Mouse (Mus musculus) embryonic facial prominence, embryonic 14.5 days (tissue): ENCODE results near the gene Gm45623. TPM values are rescaled to one million over a fixed set of nuclear protein-coding genes. Genes with fewer than 3 reads are reported as not detected.

ENCODE experiments used
- ATAC-seq: fragments of 200-750 bp; cut with Nextera tagmentation; 2 replicates; pipeline ENCODE4 v1.8.0; 2017; ENCODE audit warnings: low read depth, moderate number of reproducible peaks, moderate TSS enrichment
- DNase-seq: peaks from one replicate; pipeline ENCODE4 v3.0.0-alpha.2; 2015; ENCODE audit warnings: low spot score
- H3K27ac ChIP-seq: fragments of 300-500 bp; sonication (generic); replicated peaks from 2 replicates; pipeline ENCODE4 v1.5.1; 2014; ENCODE audit warnings: low read depth, mild to moderate bottlenecking, low read length, moderate library complexity
- H3K27me3 ChIP-seq: fragments of 300-500 bp; sonication (generic); replicated peaks from 2 replicates; pipeline ENCODE4 v1.6.1; 2014; ENCODE audit warnings: low read length; ENCODE audit not compliant: control insufficient read depth, insufficient read depth
- H3K36me3 ChIP-seq: fragments of 300-500 bp; sonication (generic); 2 replicates; pipeline ENCODE4 v1.6.1; 2014; ENCODE audit warnings: low read length, mixed read lengths; ENCODE audit not compliant: control insufficient read depth, insufficient read depth
- H3K4me1 ChIP-seq: fragments of 300-500 bp; sonication (generic); 2 replicates; pipeline ENCODE4 v1.6.1; 2014; ENCODE audit warnings: antibody characterized with exemption, low read length; ENCODE audit not compliant: control insufficient read depth, insufficient read depth
- H3K4me2 ChIP-seq: fragments of 300-500 bp; sonication (generic); 2 replicates; pipeline ENCODE4 v1.6.1; 2014; ENCODE audit warnings: low read depth, mild to moderate bottlenecking, low read length, moderate library complexity, mixed read lengths
- H3K4me3 ChIP-seq: fragments of 300-500 bp; sonication (generic); 2 replicates; pipeline ENCODE4 v1.5.1; 2014; ENCODE audit warnings: low read depth, mild to moderate bottlenecking, low read length
- H3K9ac ChIP-seq: fragments of 300-500 bp; sonication (generic); 2 replicates; pipeline ENCODE4 v1.6.1; 2014; ENCODE audit warnings: low read depth, mild to moderate bottlenecking, low read length, moderate library complexity, mixed read lengths
- H3K9me3 ChIP-seq: fragments of 300-500 bp; sonication (generic); 2 replicates; pipeline ENCODE4 v1.6.1; 2016; ENCODE audit warnings: low read length; ENCODE audit not compliant: control insufficient read depth
- WGBS: fragments of 180-500 bp; shearing (Covaris S2); extraction: QIAGEN DNeasy Blood & Tissue Kit; methylation state at CpG from one replicate; pipeline ENCODE4 v1.1.7; 2014; 5-methylcytosine and 5-hydroxymethylcytosine counted together
- polyA plus RNA-seq: library from polyadenylated mRNA; unstranded; fragments of >200 nt; fragmentation: Nextera tagmentation; extraction: Ambion mirVana; gene quantifications from 2 replicates; pipeline ENCODE4 v1.2.1, GENCODE M21; 2014

Gene Gm45623
- polyA plus RNA-seq, 1 experiment from 2014 or later: 0.49 TPM

- Histone ChIP-seq H3K9ac (no peak overlapping the region), H3K27me3 (no peaks in the 10 kb centered on the region), H3K4me1 (no peaks in the 10 kb centered on the region), H3K9me3 (no peaks in the 10 kb centered on the region), H3K4me3 (no peak overlapping the region), H3K27ac (no peak overlapping the region), H3K36me3 (peaks cover 97% of the 10 kb centered on the region), H3K4me2 (no peak overlapping the region)
- ATAC-seq: no peak
- DNase-seq: no peak
- WGBS: 90% methylated on average over 7 of the region's 7 CpGs
Measured at GRCm38 (mm10) chr13:56729046-56729445, 24.6 kb downstream of the Gm45623 start.

- Histone ChIP-seq H3K36me3 (peaks cover 84% of the 10 kb centered on the region), H3K27ac (no peak overlapping the region), H3K4me1 (no peaks in the 10 kb centered on the region), H3K4me3 (no peak overlapping the region), H3K4me2 (no peak overlapping the region), H3K9me3 (no peaks in the 10 kb centered on the region), H3K27me3 (no peaks in the 10 kb centered on the region), H3K9ac (no peak overlapping the region)
- 90% methylated on average over 4 of the region's 4 CpGs for WGBS
- no peak for ATAC-seq
- no peak for DNase-seq
Measured at GRCm38 (mm10) chr13:56726551-56726950, 27.1 kb downstream of the Gm45623 start.

DNA sequence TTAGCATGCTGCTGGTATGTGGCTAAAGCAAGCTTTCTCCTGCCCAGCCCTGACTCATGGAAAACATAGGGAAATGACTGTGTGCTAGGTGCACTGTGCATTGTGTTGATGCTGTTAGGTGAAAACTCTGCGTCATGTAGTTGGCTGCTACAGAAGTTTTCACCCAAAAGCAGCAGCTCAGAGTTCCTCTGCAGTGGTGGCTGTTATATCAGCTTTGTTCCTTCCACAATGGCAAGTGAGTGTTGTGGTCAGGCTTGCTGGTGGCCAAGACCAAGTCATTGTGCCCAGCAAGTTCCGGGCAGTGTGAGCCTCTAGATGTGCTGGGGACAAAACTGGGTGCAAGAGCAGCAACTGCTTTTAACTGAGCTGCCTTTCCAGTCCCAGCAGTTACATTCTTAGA lies 41.4 kb downstream of the Gm45623 start:
- H3K9me3 ChIP-seq: no peaks in the 10 kb centered on the region
- peaks cover 12% of the 10 kb centered on the region; the same call in 1 of the 2 replicates for H3K36me3 ChIP-seq
- H3K27ac ChIP-seq: no peak overlapping the region
- no peaks in the 10 kb centered on the region for H3K27me3 ChIP-seq
- no peak overlapping the region for H3K9ac ChIP-seq
- no peak overlapping the region for H3K4me3 ChIP-seq
- peaks cover 10% of the 10 kb centered on the region; the same call in 1 of the 2 replicates for H3K4me1 ChIP-seq
- 100% methylated on average over 2 of the region's 2 CpGs for WGBS
- no peak overlapping the region for H3K4me2 ChIP-seq
- DNase-seq (no peak), ATAC-seq (no peak)

- ATAC-seq (no peak), DNase-seq (no peak)
- Histone ChIP-seq H3K9ac (no peak overlapping the region), H3K9me3 (no peaks in the 10 kb centered on the region), H3K36me3 (peaks cover 22% of the 10 kb centered on the region; the same call in 1 of the 2 replicates), H3K4me2 (no peak overlapping the region), H3K4me3 (no peak overlapping the region), H3K27me3 (no peaks in the 10 kb centered on the region), H3K27ac (no peak overlapping the region), H3K4me1 (peaks cover 22% of the 10 kb centered on the region)
- WGBS: 63% methylated on average over 2 of the region's 2 CpGs
Measured at GRCm38 (mm10) chr13:56710620-56711019, 43.0 kb downstream of the Gm45623 start.

DNA sequence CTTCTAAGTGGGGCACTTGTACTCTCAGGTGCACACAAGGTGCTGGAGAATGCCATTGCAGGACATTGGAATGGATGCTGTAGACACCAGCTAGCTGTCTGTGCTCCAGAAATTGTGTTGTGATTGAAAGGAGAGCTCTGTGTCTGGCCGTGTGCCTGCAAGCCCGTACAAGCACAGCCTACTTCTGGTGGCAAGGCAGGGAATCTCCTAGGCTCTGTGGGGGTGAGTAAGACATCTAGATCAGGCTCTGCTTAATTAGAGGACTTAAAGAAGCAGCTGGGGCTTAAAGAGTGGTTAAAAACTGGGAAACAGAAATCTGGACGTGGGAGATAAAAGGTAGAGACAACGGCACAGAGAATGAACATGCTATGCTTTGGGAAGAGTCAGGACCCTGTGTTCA lies 46.0 kb downstream of the Gm45623 start:
- DNase-seq (peak; percentile 66), ATAC-seq (no peak)
- H3K27ac ChIP-seq: no peak overlapping the region; the same call in 1 of the 2 replicates
- no peaks in the 10 kb centered on the region for H3K27me3 ChIP-seq
- H3K9me3 ChIP-seq: no peaks in the 10 kb centered on the region
- peaks cover 36% of the 10 kb centered on the region for H3K4me1 ChIP-seq
- H3K36me3 ChIP-seq: peaks cover 20% of the 10 kb centered on the region; the same call in 1 of the 2 replicates
- no peak overlapping the region for H3K4me2 ChIP-seq
- H3K9ac ChIP-seq: no peak overlapping the region
- H3K4me3 ChIP-seq: no peak overlapping the region
- WGBS: 69% methylated on average over 4 of the region's 4 CpGs

DNA sequence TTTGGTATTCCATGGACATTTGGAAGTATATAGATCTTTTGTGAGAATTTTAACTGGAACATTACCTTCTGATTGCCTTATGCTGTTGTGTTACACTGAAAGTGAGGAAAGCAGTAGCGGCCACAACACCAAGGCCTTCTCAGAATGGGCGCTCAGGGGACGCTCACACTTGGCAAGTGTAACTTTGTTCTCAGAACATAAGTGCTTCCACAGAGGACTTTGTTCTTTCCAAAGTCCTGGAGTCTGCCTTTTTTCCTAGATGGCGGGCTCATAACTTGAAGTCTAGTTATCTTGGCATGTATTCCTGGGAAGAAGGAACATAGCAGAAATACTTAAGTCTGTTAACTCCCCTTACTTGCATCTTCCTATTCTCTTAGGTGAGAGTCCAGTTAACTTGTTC lies 46.5 kb downstream of the Gm45623 start:
- H3K9ac ChIP-seq: no peak overlapping the region
- H3K27me3 ChIP-seq: no peaks in the 10 kb centered on the region
- peaks cover 18% of the 10 kb centered on the region; the same call in 1 of the 2 replicates for H3K36me3 ChIP-seq
- H3K4me3 ChIP-seq: no peak overlapping the region
- H3K4me2 ChIP-seq: no peak overlapping the region
- H3K27ac ChIP-seq: no peak overlapping the region
- ATAC-seq: no peak
- H3K9me3 ChIP-seq: no peaks in the 10 kb centered on the region
- 82% methylated on average over 4 of the region's 4 CpGs for WGBS
- no peak for DNase-seq
- H3K4me1 ChIP-seq: peaks cover 39% of the 10 kb centered on the region

GRCm38 (mm10) chr13:56704596-56704995 lies 49.0 kb downstream of the Gm45623 start:
- DNase-seq (no peak), ATAC-seq (no peak)
- Histone ChIP-seq H3K4me3 (peak overlapping the region; percentile 80), H3K36me3 (peaks cover 18% of the 10 kb centered on the region; the same call in 1 of the 2 replicates), H3K4me2 (peak overlapping the region; percentile 58), H3K27ac (no peak overlapping the region), H3K9ac (peak overlapping the region; percentile 99; the same call in 1 of the 2 replicates), H3K27me3 (no peaks in the 10 kb centered on the region), H3K9me3 (no peaks in the 10 kb centered on the region), H3K4me1 (peaks cover 43% of the 10 kb centered on the region)
- WGBS: 39% methylated on average over 2 of the region's 2 CpGs

DNA sequence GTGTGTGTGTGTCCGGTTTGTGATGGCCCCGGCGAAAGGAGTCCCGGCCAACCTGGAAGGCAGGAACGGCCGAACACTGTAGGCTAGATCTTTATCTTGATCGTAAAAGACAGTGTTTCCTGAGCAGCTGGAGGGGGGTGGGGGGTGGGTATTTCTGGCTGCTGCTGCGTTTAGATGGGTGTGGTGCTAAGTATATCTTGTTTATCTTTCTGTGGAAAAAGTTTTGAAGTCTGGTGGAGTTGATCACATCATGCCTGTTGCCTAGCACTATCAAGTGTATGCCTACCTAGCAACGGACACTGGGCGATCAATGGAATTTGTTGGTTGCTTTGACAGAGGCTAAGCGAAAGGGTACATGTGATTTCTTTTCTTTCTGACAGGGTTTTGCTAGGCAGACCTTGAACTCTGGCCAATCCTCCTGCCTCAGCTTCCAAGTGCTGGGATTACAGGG lies 49.7 kb downstream of the Gm45623 start:
- peak; percentile 15; the same call in 1 of the 2 replicates for ATAC-seq
- no peaks in the 10 kb centered on the region for H3K9me3 ChIP-seq
- peak overlapping the region; percentile 99 for H3K27ac ChIP-seq
- H3K9ac ChIP-seq: peak overlapping the region; percentile 99
- peaks cover 44% of the 10 kb centered on the region for H3K4me1 ChIP-seq
- WGBS: under 1% methylated on average over 10 of the region's 11 CpGs
- peak; percentile 60 for DNase-seq
- peak overlapping the region; percentile 58 for H3K4me2 ChIP-seq
- peaks cover 12% of the 10 kb centered on the region; the same call in 1 of the 2 replicates for H3K36me3 ChIP-seq
- H3K4me3 ChIP-seq: peak overlapping the region; percentile 80
- no peaks in the 10 kb centered on the region for H3K27me3 ChIP-seq

DNA sequence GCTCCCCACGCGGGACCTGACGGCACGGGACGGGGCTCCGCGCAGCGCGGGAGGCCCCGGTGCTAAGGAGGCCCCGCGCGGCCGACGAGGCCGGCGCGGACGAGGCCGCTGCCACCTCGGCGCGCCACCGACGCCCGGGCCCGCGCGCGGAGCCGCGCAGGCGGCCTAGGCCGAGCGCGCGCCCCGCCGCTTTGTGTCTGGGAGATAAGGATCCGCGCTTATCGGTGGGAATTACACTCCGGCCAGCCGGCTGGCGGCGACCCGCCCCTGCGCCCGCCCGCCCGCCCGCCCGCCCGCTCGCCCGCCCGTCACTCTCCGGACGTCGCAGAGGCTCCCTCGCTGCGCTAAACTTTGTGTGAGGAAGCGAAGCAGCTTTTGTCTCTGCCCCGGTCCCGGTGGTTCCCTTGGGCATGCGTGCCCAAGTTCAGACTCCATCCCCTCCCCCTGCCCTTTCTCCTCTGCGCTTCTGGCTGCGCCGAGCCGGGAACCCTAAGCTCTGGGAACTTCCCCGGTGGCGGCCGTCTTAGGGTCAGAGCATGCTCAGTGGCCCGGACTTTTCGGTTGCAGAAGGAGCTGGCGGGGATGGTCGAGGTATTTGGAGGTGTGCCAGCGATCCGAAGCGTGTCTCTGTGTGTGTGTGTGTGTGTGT lies 50.3 kb downstream of the Gm45623 start:
- H3K27me3 ChIP-seq: no peaks in the 10 kb centered on the region
- under 1% methylated on average over 17 of the region's 80 CpGs for WGBS
- ATAC-seq (peak; percentile 75), DNase-seq (peak; percentile 82)
- H3K4me3 ChIP-seq: peak overlapping the region; percentile 80
- peaks cover 49% of the 10 kb centered on the region for H3K4me1 ChIP-seq
- H3K27ac ChIP-seq: peak overlapping the region; percentile 99
- no peaks in the 10 kb centered on the region for H3K9me3 ChIP-seq
- H3K9ac ChIP-seq: peak overlapping the region; percentile 99
- H3K4me2 ChIP-seq: peak overlapping the region; percentile 58
- H3K36me3 ChIP-seq: 0 out of 2 replicates have a peak, but pooled peaks cover 10% of the 10 kb centered on the region
